Mouse (Mus musculus) heart, postnatal 0 days (tissue): ENCODE data around the gene Tpte. TPM values are rescaled to one million over a fixed set of nuclear protein-coding genes. Genes with fewer than 3 reads are reported as not detected.
A peak's percentile ranks its signal among the peaks of the same experiment; 100 is the strongest.

Source experiments
- ATAC-seq: fragments of 200-750 bp; cut with Nextera tagmentation; 2 replicates; pipeline ENCODE4 v1.8.0; 2017; ENCODE audit warnings: low read depth, moderate number of reproducible peaks, moderate library complexity; ENCODE audit not compliant: insufficient read depth
- DNase-seq: peaks from one replicate; pipeline ENCODE4 v3.0.0-alpha.2; 2016; ENCODE audit warnings: low spot score
- H3K27ac ChIP-seq: fragments of 300-500 bp; sonication (generic); 2 replicates; pipeline ENCODE4 v1.5.1; 2014; ENCODE audit warnings: low read depth, mild to moderate bottlenecking
- H3K27me3 ChIP-seq: fragments of 300-500 bp; sonication (generic); 2 replicates; pipeline ENCODE4 v1.6.1; 2014; ENCODE audit warnings: low read length, mixed read lengths; ENCODE audit not compliant: control insufficient read depth, insufficient read depth
- H3K36me3 ChIP-seq: fragments of 300-500 bp; sonication (generic); replicated peaks from 2 replicates; pipeline ENCODE4 v1.6.1; 2014; ENCODE audit warnings: low read length, mixed read lengths; ENCODE audit not compliant: control insufficient read depth, insufficient read depth
- H3K4me1 ChIP-seq: fragments of 300-500 bp; sonication (generic); 2 replicates; pipeline ENCODE4 v1.6.1; 2014; ENCODE audit warnings: antibody characterized with exemption; ENCODE audit not compliant: control insufficient read depth, insufficient read depth
- H3K4me2 ChIP-seq: fragments of 300-500 bp; sonication (generic); 2 replicates; pipeline ENCODE4 v1.6.1; 2014; ENCODE audit warnings: low read depth, mild to moderate bottlenecking, low read length, moderate library complexity
- H3K4me3 ChIP-seq: fragments of 300-500 bp; sonication (generic); 2 replicates; pipeline ENCODE4 v1.5.1; 2014; ENCODE audit warnings: low read depth, low read length
- H3K9ac ChIP-seq: fragments of 300-500 bp; sonication (generic); replicated peaks from 2 replicates; pipeline ENCODE4 v1.6.1; 2014; ENCODE audit warnings: low read depth, low read length, mixed read lengths
- H3K9me3 ChIP-seq: fragments of 300-500 bp; sonication (generic); replicated peaks from 2 replicates; pipeline ENCODE4 v1.6.1; 2016; ENCODE audit warnings: low read length; ENCODE audit not compliant: control insufficient read depth
- CTCF ChIP-seq: IDR thresholded peaks from 2 replicates; pipeline ENCODE4 v1.5.1; 2016; ENCODE audit warnings: antibody characterized with exemption, control low read depth, low read depth
- EP300 ChIP-seq: IDR thresholded peaks from 2 replicates; pipeline ENCODE4 v1.6.1; 2016; ENCODE audit warnings: antibody characterized with exemption, low read depth
- WGBS: fragments of 180-500 bp; shearing (Covaris S2); extraction: QIAGEN DNeasy Blood & Tissue Kit; methylation state at CpG from one replicate; pipeline ENCODE4 v1.1.7; 2014; 5-methylcytosine and 5-hydroxymethylcytosine counted together
- polyA plus RNA-seq: library from polyadenylated mRNA; unstranded; fragments of >200 nt; fragmentation: Nextera tagmentation; extraction: Ambion mirVana; gene quantifications from 2 replicates; pipeline ENCODE4 v1.2.1, GENCODE M21; 2015
- total RNA-seq: library from RNA; depleted of rRNA; stranded (reverse); fragments of >200 nt; gene quantifications from 2 replicates; pipeline ENCODE4 v1.2.3, GENCODE M21; 2014; ENCODE audit warnings: low replicate concordance

The Tpte gene
- total and polyA plus RNA-seq, 2 experiments from 2014 or later = not detected

GRCm38 (mm10) chr8:22376903-22377302 lies 93.7 kb downstream of the Tpte start:
- TF ChIP-seq CTCF (peak; percentile 75), EP300 (no peak)
- H3K4me3 ChIP-seq = no peak overlapping the region
- peaks cover 31% of the 10 kb centered on the region for H3K36me3 ChIP-seq
- WGBS = 37% methylated on average over 5 of the region's 5 CpGs
- no peak overlapping the region for H3K4me2 ChIP-seq
- no peaks in the 10 kb centered on the region for H3K27me3 ChIP-seq
- H3K27ac ChIP-seq = no peak overlapping the region
- H3K9ac ChIP-seq = no peak overlapping the region
- peak; percentile 49 for DNase-seq
- no peaks in the 10 kb centered on the region for H3K4me1 ChIP-seq
- H3K9me3 ChIP-seq = no peaks in the 10 kb centered on the region
- peak; percentile 85 for ATAC-seq

GRCm38 (mm10) chr8:22380934-22381333 lies 97.7 kb downstream of the Tpte start:
- Histone ChIP-seq H3K4me3 (no peak overlapping the region), H3K27me3 (no peaks in the 10 kb centered on the region), H3K4me1 (no peaks in the 10 kb centered on the region), H3K36me3 (peaks cover 46% of the 10 kb centered on the region), H3K4me2 (no peak overlapping the region), H3K27ac (no peak overlapping the region), H3K9me3 (no peaks in the 10 kb centered on the region), H3K9ac (no peak overlapping the region)
- DNase-seq = no peak
- no peak for ATAC-seq
- WGBS = 91% methylated on average over 11 of the region's 11 CpGs
- TF ChIP-seq EP300 (no peak), CTCF (no peak)

GRCm38 (mm10) chr8:22382824-22383595 lies 99.8 kb downstream of the Tpte start:
- WGBS = 70% methylated on average over 19 of the region's 19 CpGs
- H3K4me3 ChIP-seq = 0 out of 2 replicates have a peak overlapping the region, but pooled peaks have one; percentile 6
- no peak overlapping the region for H3K4me2 ChIP-seq

GRCm38 (mm10) chr8:22385158-22385557 lies 101.9 kb downstream of the Tpte start:
- ATAC-seq = no peak
- WGBS = 91% methylated on average over 6 of the region's 6 CpGs
- no peak overlapping the region for H3K4me3 ChIP-seq

More at GRCm38 (mm10) chr8:22382824-22383595, 99.8 kb downstream of the Tpte start:
- no peak overlapping the region; the same call in 1 of the 2 replicates for H3K27ac ChIP-seq
- H3K36me3 ChIP-seq = peaks cover 45% of the 10 kb centered on the region
- no peak; the same call in 1 of the 2 replicates for TF ChIP-seq CTCF
- no peak for TF ChIP-seq EP300
- no peak overlapping the region for H3K9ac ChIP-seq
- no peaks in the 10 kb centered on the region for H3K4me1 ChIP-seq
- DNase-seq (no peak), ATAC-seq (peak; percentile 39; the same call in 1 of the 2 replicates)
- H3K27me3 ChIP-seq = no peaks in the 10 kb centered on the region
- H3K9me3 ChIP-seq = no peaks in the 10 kb centered on the region

GRCm38 (mm10) chr8:22389874-22390273 lies 106.6 kb downstream of the Tpte start:
- Histone ChIP-seq H3K27ac (no peak overlapping the region), H3K4me1 (no peaks in the 10 kb centered on the region), H3K36me3 (peaks cover 30% of the 10 kb centered on the region), H3K9ac (no peak overlapping the region), H3K4me3 (no peak overlapping the region), H3K9me3 (no peaks in the 10 kb centered on the region), H3K27me3 (no peaks in the 10 kb centered on the region), H3K4me2 (no peak overlapping the region)
- WGBS = 74% methylated on average over 10 of the region's 10 CpGs
- no peak for DNase-seq
- no peak for ATAC-seq
- TF ChIP-seq CTCF = peak; percentile 3; the same call in 1 of the 2 replicates
- TF ChIP-seq EP300 = no peak

More at GRCm38 (mm10) chr8:22385158-22385557, 101.9 kb downstream of the Tpte start:
- H3K9ac ChIP-seq = no peak overlapping the region
- H3K27me3 ChIP-seq = no peaks in the 10 kb centered on the region
- no peaks in the 10 kb centered on the region for H3K4me1 ChIP-seq
- TF ChIP-seq CTCF (no peak), EP300 (no peak)
- H3K9me3 ChIP-seq = no peaks in the 10 kb centered on the region
- H3K4me2 ChIP-seq = no peak overlapping the region
- no peak overlapping the region for H3K27ac ChIP-seq
- no peak for DNase-seq
- peaks cover 55% of the 10 kb centered on the region for H3K36me3 ChIP-seq
